In genomic region chr9:52105423-52105822, GRCm38 (mm10) we compare ENCODE assay signal across 23 mouse cellular contexts. TPM values are rescaled to one million over a fixed set of nuclear protein-coding genes. Genes with fewer than 3 reads are reported as not detected.
DNase-seq lines count a peak whose midpoint lies in the region; TF ChIP-seq lines count a peak whose summit lies in the region.
"Had no signal": no experiment of that assay in that cellular context is flagged by ENCODE, and none has a peak within 500 bp of the region (broad histone marks: within the 10 kb centered on the region; RNA-seq: fewer than 3 reads in every experiment).

No protein-coding gene starts in this region.

- no peak overlapping the region for H3K4me3 ChIP-seq in lung, adult 2 months (replicated peaks; ENCODE audit: extremely low read depth, low read depth, low read length)
- H3K4me3 ChIP-seq: embryonic facial prominence, embryonic 10.5 days; forebrain, embryonic 13.5 days; heart, adult 2 months; hindbrain, embryonic 15.5 days; intestine, embryonic 15.5 days; limb, embryonic 12.5 days; midbrain, embryonic 12.5 days; neural tube, embryonic 13.5 days had no signal

- 63% methylated on average over 6 of the region's 6 CpGs for WGBS in lung, adult 2 months

- DNase-seq in lung, adult 18-20 months: peak; percentile 49 to 67
- DNase-seq in lung, adult 2 months: no peak
- DNase-seq in 3T3-L1 (ENCODE audit: low read depth, low spot score) (peak; percentile 77), NIH3T3 (ENCODE audit: low read depth) (peak; percentile 67)
- DNase-seq in adrenal gland, postnatal 25 days: peak; percentile 53
- no peak for DNase-seq in spleen, postnatal 10 days (ENCODE audit: low spot score in 2 of 2)
- DNase-seq in gastrocnemius, adult 8-10 months (ENCODE audit: low spot score in 2 of 2): no peak
- DNase-seq in thymus, postnatal 14 days: no peak
- DNase-seq: cerebellum, adult 9-10 months; gastrocnemius, postnatal 10 days; heart, adult 2 months; heart, postnatal 4 days; kidney, postnatal 36 days; layer of hippocampus, adult 9-11 months; spleen, adult 18-20 months; thymus, adult 2 months had no signal

- peaks cover 2% of the 10 kb centered on the region; the same call in 1 of the 2 replicates for H3K4me1 ChIP-seq in lung, adult 2 months (ENCODE audit: control insufficient read depth, insufficient read depth, low read length)
- H3K4me1 ChIP-seq: hindbrain, embryonic 15.5 days had no signal

- no peak for TF ChIP-seq CTCF in lung, adult 2 months (IDR thresholded peaks at IDR 0.05; ENCODE audit: insufficient read depth, low read length)

- no peak for TF ChIP-seq POLR2A in lung, adult 2 months (IDR thresholded peaks at IDR 0.05; ENCODE audit: borderline replicate concordance, extremely low read depth, low read depth, low read length)

RNA-seq across cellular contexts. Expression of gene Rdx, which starts 58.5 kb away (rescaled TPM):
- 22.0 and 41.7 TPM in 2 replicates for polyA plus RNA-seq in lung, adult 2 months (2012; rRNA removed)
- total RNA-seq in adrenal gland, postnatal 25 days (2021): 126 and 139 TPM in 2 replicates
- total RNA-seq in gastrocnemius, adult 8-10 months (2022): 100 to 1,000 TPM; 110 to 119 (median 115) TPM

Comparison
In these comparisons a context has a peak if more than half of its experiments do, and no peak if none do; other contexts are left out.
1. DNase-seq: peak in lung, adult 18-20 months (2 of 2), 3T3-L1 (single experiment), NIH3T3 (single experiment) and adrenal gland, postnatal 25 days (single experiment); none in lung, adult 2 months (single experiment), spleen, postnatal 10 days (0 of 2), gastrocnemius, adult 8-10 months (0 of 2) and thymus, postnatal 14 days (single experiment).